Mouse (Mus musculus): ENCODE measurements around the gene Gpr171. TPM values are rescaled to one million over a fixed set of nuclear protein-coding genes. Genes with fewer than 3 reads are reported as not detected.
"Not testable (repeated sequence)": the region's sequence is repeated elsewhere in the genome, so short reads cannot be mapped to it uniquely, and the experiment has no call there.

The Gpr171 gene
- 0.89 and 1.2 TPM in 2 replicates for polyA plus RNA-seq (2015; fragmentation: Nextera tagmentation; extraction: Ambion mirVana)

DNA sequence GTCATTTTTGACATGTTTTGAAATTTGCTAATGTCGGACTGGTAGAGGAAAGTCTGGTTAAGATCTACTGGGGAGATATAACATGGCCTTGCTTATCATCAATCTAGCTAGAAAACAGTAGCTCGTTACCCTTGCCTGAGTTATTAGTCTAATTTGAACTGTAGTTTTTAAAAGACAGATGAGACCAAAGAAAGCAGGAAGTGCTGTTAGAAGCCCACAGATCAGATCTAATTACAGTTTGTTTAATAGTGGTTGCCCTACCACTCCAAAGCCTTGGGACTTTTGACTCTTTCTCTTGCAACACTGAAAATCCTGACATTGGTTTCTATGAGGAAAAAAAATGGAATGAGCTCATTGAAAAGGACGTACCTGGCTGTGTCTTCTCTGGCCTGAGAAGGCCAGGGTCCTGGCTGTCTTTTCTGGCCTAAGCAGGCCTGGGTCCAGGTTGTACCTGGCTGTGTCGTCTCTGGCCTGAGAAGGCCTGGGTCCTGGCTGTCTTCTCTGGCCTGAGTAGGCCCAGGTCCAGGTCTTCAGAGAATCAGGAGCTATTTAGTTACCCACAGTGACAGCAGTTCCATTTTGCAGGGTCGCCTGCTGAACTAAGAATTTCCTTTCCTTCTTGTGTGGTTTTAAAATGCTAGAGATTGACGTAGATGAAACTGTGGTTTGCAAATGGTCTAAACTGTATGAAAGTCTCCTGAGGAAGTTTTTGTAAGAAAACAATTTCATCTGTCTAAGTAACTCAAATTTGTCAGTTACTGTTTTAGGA lies at the start of gene Gpr171:
Gene Gpr171, minus strand, starts transcription at position 604 of the 769 bp plus-strand sequence.
- no peaks in the 10 kb centered on the region for H3K27me3 ChIP-seq
- H3K4me1 ChIP-seq (replicated peaks): no peaks in the 10 kb centered on the region
- no peak within 1 kb of the TSS for H3K9ac ChIP-seq
- WGBS: 85% methylated on average over 6 of the region's 6 CpGs
- H3K4me2 ChIP-seq: no peak within 1 kb of the TSS
- ATAC-seq (ENCODE audit: low FRiP score, low read depth): no peak
- H3K9me3 ChIP-seq: no peaks in the 10 kb centered on the region
- H3K36me3 ChIP-seq: no peaks in the 10 kb centered on the region
- H3K27ac ChIP-seq (replicated peaks): no peak within 1 kb of the TSS
- no peak within 1 kb of the TSS for H3K4me3 ChIP-seq

DNA sequence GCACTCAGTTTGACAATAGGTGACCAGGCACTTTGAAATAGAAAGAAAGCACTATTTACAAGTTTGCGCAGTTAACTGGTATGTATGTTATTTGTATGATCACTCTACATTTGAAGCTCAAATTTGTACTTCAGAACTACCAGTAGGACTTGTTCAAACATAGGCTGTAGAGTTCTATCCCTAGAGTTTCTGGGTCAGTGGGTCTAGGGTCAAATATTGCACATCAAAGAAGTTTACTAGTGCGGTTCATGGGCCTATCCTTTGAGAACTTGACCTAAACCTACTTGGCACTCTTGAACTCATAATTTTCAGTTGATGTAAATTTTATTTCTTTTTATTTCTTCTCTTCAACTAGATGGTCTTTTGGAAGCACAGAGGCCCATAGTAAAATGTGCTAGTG lies 49.0 kb upstream of the Gpr171 start:
- no peaks in the 10 kb centered on the region for H3K9me3 ChIP-seq
- no peak overlapping the region for H3K9ac ChIP-seq
- H3K4me1 ChIP-seq (replicated peaks): no peaks in the 10 kb centered on the region
- H3K4me3 ChIP-seq: no peak overlapping the region
- no peak overlapping the region for H3K27ac ChIP-seq (replicated peaks)
- 98% methylated on average over 2 of the region's 2 CpGs for WGBS
- no peaks in the 10 kb centered on the region for H3K27me3 ChIP-seq
- H3K4me2 ChIP-seq: no peak overlapping the region
- ATAC-seq (ENCODE audit: low FRiP score, low read depth): no peak
- no peaks in the 10 kb centered on the region for H3K36me3 ChIP-seq

DNA sequence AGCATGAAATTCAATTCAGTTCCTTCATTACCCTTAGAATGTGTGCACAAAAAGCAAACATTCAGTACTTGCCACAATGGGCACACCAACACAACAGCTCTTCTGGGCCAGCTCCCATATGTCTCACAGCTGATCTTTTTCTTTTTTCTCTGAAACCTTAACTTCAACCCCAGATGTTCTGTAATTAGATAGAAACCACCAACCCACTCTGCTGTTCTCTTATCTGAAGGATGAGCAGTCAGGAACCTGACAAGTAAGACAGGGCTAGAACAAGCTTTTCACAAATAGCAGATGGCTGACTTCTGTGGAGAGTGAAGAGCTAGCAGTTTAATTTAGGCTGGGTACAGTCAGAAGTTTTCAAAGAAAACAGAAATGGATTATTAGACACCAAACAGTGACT lies 48.0 kb upstream of the Gpr171 start:
- no peak overlapping the region for H3K4me3 ChIP-seq
- no peaks in the 10 kb centered on the region for H3K4me1 ChIP-seq (replicated peaks)
- H3K27ac ChIP-seq (replicated peaks): no peak overlapping the region
- no peak for ATAC-seq (ENCODE audit: low FRiP score, low read depth)
- H3K9ac ChIP-seq: no peak overlapping the region
- H3K9me3 ChIP-seq: no peaks in the 10 kb centered on the region
- no peak overlapping the region for H3K4me2 ChIP-seq
- H3K36me3 ChIP-seq: no peaks in the 10 kb centered on the region
- H3K27me3 ChIP-seq: no peaks in the 10 kb centered on the region

DNA sequence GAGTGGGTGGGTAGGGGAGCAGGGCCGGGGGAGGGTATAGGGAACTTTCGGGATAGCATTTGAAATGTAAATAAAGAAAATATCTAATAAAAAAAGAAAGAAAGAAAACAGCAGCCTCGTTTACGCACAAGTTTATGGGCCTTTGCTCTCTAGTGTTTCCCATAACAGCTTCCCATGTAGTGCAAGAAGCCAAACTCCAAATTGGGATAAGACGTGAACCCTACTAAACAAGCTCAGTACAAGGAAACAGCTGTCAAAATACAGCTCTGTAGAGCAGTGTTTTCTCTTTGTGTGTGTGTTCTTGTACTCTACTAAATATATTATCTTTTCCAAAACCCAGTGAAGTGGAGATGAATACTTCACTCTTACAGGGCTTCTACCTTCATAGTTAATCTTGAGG lies 43.6 kb upstream of the Gpr171 start:
- H3K4me2 ChIP-seq: no peak overlapping the region
- no peak for ATAC-seq (ENCODE audit: low FRiP score, low read depth)
- no peaks in the 10 kb centered on the region for H3K4me1 ChIP-seq (replicated peaks)
- H3K27me3 ChIP-seq: no peaks in the 10 kb centered on the region
- H3K4me3 ChIP-seq: no peak overlapping the region
- no peak overlapping the region for H3K27ac ChIP-seq (replicated peaks)
- no peak overlapping the region for H3K9ac ChIP-seq
- no peaks in the 10 kb centered on the region for H3K9me3 ChIP-seq
- no peaks in the 10 kb centered on the region for H3K36me3 ChIP-seq
- 89% methylated on average over 5 of the region's 5 CpGs for WGBS

DNA sequence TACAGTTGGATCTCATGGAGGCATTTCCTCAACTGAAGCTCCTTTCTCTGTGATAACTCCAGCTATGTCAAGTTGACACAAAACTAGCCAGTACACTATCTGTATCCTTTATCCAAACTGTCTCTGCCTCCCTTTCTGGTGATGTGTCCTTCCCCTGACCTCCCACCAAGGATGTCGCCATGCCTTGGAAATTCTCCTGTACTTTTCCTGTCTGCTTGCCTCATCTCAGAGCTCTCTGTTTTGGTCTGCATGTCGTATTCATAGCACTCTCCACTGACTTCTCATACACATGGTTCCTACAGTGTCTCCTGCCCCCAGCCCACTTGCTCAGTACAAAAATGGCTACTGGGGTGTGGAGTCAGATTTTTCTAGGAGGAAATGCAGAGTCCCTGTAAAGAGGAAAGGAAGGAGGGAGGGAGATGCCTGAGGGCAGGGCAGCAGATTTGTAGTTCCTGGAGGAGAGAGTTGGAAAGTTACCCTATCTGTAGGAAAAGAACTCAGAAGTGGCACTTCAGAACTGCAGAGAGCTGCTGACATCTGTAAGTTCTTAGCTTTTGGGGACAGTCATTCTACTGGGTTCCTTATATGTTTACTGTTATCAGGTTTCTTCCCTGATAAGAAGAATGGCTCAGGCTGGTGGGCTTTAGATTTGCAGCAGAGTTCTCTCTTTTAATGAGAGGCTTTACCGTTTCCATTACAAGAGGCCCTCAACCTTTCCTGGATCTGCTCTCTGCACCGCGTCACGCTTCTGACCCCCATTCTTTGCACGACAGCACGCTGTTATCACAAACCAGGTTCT lies 40.1 kb upstream of the Gpr171 start:
- 87% methylated on average over 8 of the region's 8 CpGs for WGBS
- no peaks in the 10 kb centered on the region for H3K9me3 ChIP-seq
- no peak for ATAC-seq (ENCODE audit: low FRiP score, low read depth)

DNA sequence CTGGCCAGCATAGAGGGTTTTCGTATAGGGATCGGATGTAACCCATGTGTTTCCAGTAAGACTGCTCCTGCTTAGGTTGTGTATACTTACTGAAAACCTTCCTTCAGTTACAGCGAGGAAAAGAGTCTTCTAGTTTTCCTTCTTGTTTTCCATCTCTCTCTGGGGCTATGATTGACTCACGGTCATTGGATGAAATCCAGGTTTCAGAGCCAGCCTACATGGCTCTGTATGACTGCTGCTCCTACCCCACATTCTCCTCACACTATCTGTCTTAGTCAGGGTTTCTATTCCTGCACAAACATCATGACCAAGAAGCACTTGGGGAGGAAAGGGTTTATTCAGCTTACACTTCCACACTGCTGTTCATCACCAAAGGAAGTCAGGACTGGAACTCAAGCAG lies 39.3 kb upstream of the Gpr171 start:
- ATAC-seq (ENCODE audit: low FRiP score, low read depth); H3K9me3 ChIP-seq; H3K4me1 ChIP-seq (replicated peaks); H3K36me3 ChIP-seq; H3K27ac ChIP-seq (replicated peaks); H3K4me3 ChIP-seq; H3K4me2 ChIP-seq; H3K27me3 ChIP-seq; H3K9ac ChIP-seq: not testable (repeated sequence)
- WGBS: 96% methylated on average over 4 of the region's 4 CpGs

More for the DNA sequence above, 40.1 kb upstream of the Gpr171 start:
- Histone ChIP-seq H3K9ac (no peak overlapping the region), H3K36me3 (no peaks in the 10 kb centered on the region), H3K4me2 (no peak overlapping the region), H3K27me3 (no peaks in the 10 kb centered on the region), H3K4me3 (no peak overlapping the region), H3K4me1 (replicated peaks) (no peaks in the 10 kb centered on the region), H3K27ac (replicated peaks) (no peak overlapping the region)

DNA sequence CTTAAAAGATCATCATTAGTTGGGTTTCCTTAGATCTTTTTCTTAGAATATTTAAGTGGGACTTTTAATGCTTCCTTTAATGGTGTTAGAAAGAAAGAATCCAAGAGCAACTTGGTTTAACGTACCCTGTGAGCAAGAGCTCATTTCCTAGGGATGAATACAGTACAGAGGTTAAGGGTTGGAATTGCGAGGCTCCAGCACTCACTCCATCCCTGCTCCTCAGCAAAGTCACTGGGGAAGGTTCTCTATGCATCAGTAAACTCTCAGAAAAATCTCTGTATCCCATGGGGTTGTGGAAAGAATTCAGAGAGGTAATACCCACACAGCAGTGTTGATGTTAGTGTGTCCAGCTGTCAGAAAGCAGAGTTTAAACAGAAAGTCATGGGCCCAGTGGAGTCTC lies 38.5 kb upstream of the Gpr171 start:
- Histone ChIP-seq H3K4me1 (replicated peaks) (no peaks in the 10 kb centered on the region), H3K36me3 (no peaks in the 10 kb centered on the region), H3K4me2 (no peak overlapping the region), H3K27ac (replicated peaks) (no peak overlapping the region), H3K9ac (no peak overlapping the region), H3K4me3 (no peak overlapping the region), H3K27me3 (no peaks in the 10 kb centered on the region), H3K9me3 (no peaks in the 10 kb centered on the region)
- WGBS: 90% methylated on average over 2 of the region's 2 CpGs
- no peak for ATAC-seq (ENCODE audit: low FRiP score, low read depth)

DNA sequence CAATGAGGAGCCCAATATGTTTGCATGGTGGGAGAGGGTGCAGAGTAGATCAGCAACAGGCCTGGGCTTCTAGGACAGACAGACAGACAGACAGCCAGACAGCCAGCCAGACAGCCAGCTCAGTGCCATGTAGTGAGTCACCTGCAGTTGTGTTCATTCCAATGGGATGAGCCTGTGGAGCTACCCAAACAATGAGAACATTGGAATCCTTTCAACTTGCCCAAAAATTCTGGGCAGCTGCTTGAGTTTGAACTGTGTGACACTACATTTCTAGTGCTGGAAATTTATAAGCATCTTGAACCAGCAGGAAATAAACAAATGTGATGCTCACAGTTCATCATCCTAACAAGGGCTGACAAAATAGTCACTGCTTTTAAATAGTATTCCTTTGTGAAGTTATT lies 38.0 kb upstream of the Gpr171 start:
- no peaks in the 10 kb centered on the region for H3K27me3 ChIP-seq
- ATAC-seq (ENCODE audit: low FRiP score, low read depth): no peak
- H3K9me3 ChIP-seq: no peaks in the 10 kb centered on the region
- H3K4me1 ChIP-seq (replicated peaks): no peaks in the 10 kb centered on the region
- no peak overlapping the region for H3K27ac ChIP-seq (replicated peaks)
- no peak overlapping the region for H3K4me2 ChIP-seq
- H3K36me3 ChIP-seq: no peaks in the 10 kb centered on the region
- H3K9ac ChIP-seq: no peak overlapping the region
- H3K4me3 ChIP-seq: no peak overlapping the region

DNA sequence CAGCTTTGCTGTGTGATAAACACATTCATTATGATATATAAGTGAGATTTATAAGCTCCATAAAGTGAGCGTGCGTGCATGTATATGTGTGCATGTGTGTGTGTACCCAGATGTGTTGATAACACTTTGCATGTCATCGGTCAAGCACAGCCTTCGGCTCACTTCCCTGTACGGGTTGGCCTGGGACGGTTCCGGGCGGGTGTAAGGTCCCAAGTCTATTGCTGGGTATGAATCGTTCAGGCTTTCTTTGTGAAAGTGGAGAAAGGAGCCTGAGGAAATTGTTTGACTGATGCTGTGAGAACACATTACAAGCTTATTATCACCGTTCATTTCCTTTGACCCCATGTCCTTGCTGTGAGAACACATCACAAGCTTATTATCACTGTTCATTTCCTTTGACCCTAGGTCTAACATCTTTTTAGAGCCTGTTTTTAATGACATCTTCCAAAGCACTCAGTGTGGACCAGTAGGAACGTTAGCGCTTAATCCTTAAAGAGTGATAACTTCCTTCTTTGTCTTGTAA lies 37.4 kb upstream of the Gpr171 start:
- no peak overlapping the region for H3K9ac ChIP-seq

DNA sequence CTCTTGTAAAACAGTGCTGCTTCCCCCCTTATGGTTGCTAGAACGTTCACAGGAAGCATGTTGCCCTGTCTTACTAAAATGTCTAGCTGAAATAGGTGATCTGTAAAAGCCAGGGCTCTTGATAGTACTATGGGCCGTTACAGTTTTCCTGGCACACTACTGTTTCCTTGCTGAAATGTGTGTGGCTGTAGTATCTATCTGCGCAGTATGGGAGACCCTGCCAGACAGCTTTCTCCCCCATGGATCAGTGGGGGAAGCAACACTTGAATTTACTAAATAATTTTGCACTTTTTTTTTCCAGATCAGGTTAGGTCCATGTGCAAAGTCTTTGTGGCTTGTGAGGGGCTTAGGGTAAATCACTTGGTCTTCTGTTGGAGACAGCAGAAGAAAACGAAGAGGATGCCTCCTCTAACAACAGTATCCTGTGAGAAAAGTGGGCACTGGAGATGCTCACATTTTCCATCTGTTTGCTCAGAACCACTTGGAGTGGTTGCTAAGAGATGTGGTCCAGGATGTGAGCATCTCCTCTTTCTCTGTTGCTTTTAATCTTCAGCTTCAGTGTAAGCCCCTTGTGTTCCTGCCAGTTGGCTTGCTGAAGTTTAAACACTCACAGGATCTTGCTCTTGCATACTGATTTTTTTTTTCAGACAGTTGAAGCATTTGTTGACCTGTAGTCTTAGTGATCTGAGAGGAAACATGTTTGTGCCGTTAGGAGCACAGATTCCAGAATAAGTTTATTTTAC lies 34.5 kb upstream of the Gpr171 start:
- Histone ChIP-seq H3K27me3 (no peaks in the 10 kb centered on the region), H3K4me1 (replicated peaks) (no peaks in the 10 kb centered on the region), H3K4me2 (no peak overlapping the region), H3K27ac (replicated peaks) (peak overlapping the region; percentile 17; the same call in 1 of the 2 replicates), H3K4me3 (no peak overlapping the region), H3K9ac (no peak overlapping the region), H3K9me3 (no peaks in the 10 kb centered on the region), H3K36me3 (no peaks in the 10 kb centered on the region)
- WGBS: 82% methylated on average over 5 of the region's 5 CpGs
- peak; percentile 66 for ATAC-seq (ENCODE audit: low FRiP score, low read depth)

More for the DNA sequence above, 37.4 kb upstream of the Gpr171 start:
- Histone ChIP-seq H3K27me3 (no peaks in the 10 kb centered on the region), H3K4me2 (no peak overlapping the region), H3K4me3 (no peak overlapping the region), H3K27ac (replicated peaks) (no peak overlapping the region), H3K36me3 (no peaks in the 10 kb centered on the region), H3K9me3 (no peaks in the 10 kb centered on the region), H3K4me1 (replicated peaks) (no peaks in the 10 kb centered on the region)
- 59% methylated on average over 12 of the region's 12 CpGs for WGBS
- no peak for ATAC-seq (ENCODE audit: low FRiP score, low read depth)

DNA sequence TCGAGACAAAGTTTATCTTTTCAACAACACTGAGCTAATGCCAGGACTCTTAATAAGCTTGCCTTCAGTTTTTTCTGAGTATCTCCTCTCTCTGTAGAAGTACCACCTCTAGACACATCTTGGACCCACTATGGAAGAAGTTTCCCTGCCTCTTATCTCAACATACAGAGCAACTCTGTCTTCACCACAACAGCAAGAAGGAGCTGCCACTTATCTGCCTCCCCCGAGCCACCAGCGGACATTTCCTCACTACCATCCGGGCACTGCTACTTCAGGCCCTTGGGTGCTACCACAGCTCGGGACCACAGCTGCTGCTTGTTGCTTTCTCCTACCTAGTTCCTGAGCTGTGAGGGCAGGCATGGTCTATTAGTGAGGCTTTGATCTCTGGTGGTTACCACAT lies 31.6 kb upstream of the Gpr171 start:
- H3K36me3 ChIP-seq: no peaks in the 10 kb centered on the region
- no peak overlapping the region for H3K4me3 ChIP-seq
- ATAC-seq (ENCODE audit: low FRiP score, low read depth): no peak
- H3K27ac ChIP-seq (replicated peaks): no peak overlapping the region
- 92% methylated on average over 5 of the region's 5 CpGs for WGBS
- H3K4me1 ChIP-seq (replicated peaks): no peaks in the 10 kb centered on the region
- H3K9ac ChIP-seq: no peak overlapping the region
- H3K27me3 ChIP-seq: no peaks in the 10 kb centered on the region
- no peak overlapping the region for H3K4me2 ChIP-seq
- no peaks in the 10 kb centered on the region for H3K9me3 ChIP-seq

DNA sequence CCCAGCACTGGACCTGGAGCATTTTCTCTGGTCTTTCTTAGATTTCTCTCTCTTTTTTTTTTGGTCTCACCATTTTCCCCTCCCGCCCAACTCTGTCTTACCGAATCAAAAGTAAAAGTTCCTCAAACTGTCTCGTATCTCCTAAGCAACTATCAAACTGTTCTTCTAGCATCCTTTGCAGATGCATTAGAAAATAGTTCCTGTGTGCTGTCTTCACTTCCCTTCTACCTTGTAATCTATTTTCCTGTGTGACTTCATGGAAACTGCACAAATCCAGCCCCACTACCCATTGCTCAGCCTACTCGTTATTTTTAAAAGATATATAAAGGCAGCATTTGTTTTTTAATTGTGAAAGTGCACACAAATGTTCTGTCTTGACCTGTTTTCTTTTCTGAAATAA lies 30.3 kb upstream of the Gpr171 start:
- H3K4me3 ChIP-seq: no peak overlapping the region
- H3K9me3 ChIP-seq: no peaks in the 10 kb centered on the region
- no peak overlapping the region for H3K9ac ChIP-seq
- no peak overlapping the region for H3K27ac ChIP-seq (replicated peaks)
- no peak for ATAC-seq (ENCODE audit: low FRiP score, low read depth)
- no peak overlapping the region for H3K4me2 ChIP-seq
- no peaks in the 10 kb centered on the region for H3K4me1 ChIP-seq (replicated peaks)
- no peaks in the 10 kb centered on the region for H3K27me3 ChIP-seq
- 85% methylated on average over 4 of the region's 4 CpGs for WGBS
- no peaks in the 10 kb centered on the region for H3K36me3 ChIP-seq

Data from hindbrain, embryonic 15.5 days (tissue).